Mouse (Mus musculus): ENCODE data around the gene Acly.

The Acly gene

GRCm38 (mm10) chr11:100527458-100528374, at the start of gene Acly:
Gene Acly, minus strand, starts transcription at chr11:100528000.
- in situ Hi-C loops (cut with MboI, MseI), result no loop called here

- in situ Hi-C loops (cut with MboI, MseI), result loop anchor here in 1 of 2 experiments (10.0 kb wide), 1 partner anchor 49 kb away; the partner anchor contains the start of gene Dnajc7
Observed at GRCm38 (mm10) chr11:100576256-100576655, 48.5 kb upstream of the Acly start.

GRCm38 (mm10) chr11:100575484-100575855, 47.7 kb upstream of the Acly start:
- in situ Hi-C loops (cut with MboI, MseI), result loop anchor here in 1 of 2 experiments (10.0 kb wide), 1 partner anchor 49 kb away; the partner anchor contains the start of gene Dnajc7

- in situ Hi-C loops (cut with MboI, MseI), result loop anchor here in 1 of 2 experiments (10.0 kb wide), 1 partner anchor 50 kb away; the partner anchor contains the start of gene Dnajc7
Observed at GRCm38 (mm10) chr11:100574708-100575483, 47.1 kb upstream of the Acly start, which contains the start of gene Cnp. Gene Cnp, plus strand, starts transcription at chr11:100574904.

- in situ Hi-C loops (cut with MboI, MseI), result loop anchor here in 1 of 2 experiments (10.0 kb wide), 1 partner anchor 51 kb away; the partner anchor contains the start of gene Dnajc7
Observed at GRCm38 (mm10) chr11:100574188-100574587, 46.4 kb upstream of the Acly start.

- in situ Hi-C loops (cut with MboI, MseI), result loop anchor here in 1 of 2 experiments (10.0 kb wide), 1 partner anchor 54 kb away; the partner anchor contains the start of gene Dnajc7
Observed at GRCm38 (mm10) chr11:100571202-100571567, 43.4 kb upstream of the Acly start.

- in situ Hi-C loops (cut with MboI, MseI), result loop anchor here in 1 of 2 experiments (10.0 kb wide), 1 partner anchor 54 kb away; the partner anchor contains the start of gene Dnajc7
Observed at GRCm38 (mm10) chr11:100570430-100571201, 42.8 kb upstream of the Acly start.

GRCm38 (mm10) chr11:100569789-100570188, 42.0 kb upstream of the Acly start:
- in situ Hi-C loops (cut with MboI, MseI), result loop anchor here (5.0 to 10.0 kb wide), 3 partner anchors 55 to 138 kb away; partner anchors contain the start of gene Dnajc7 (in 1 of the 2)

GRCm38 (mm10) chr11:100568692-100569091, 40.9 kb upstream of the Acly start:
- in situ Hi-C loops (cut with MboI, MseI), result loop anchor here (5.0 kb wide), 2 partner anchors 129 to 139 kb away; no protein-coding TSS in a partner anchor

GRCm38 (mm10) chr11:100567815-100568245, 40.0 kb upstream of the Acly start:
- in situ Hi-C loops (cut with MboI, MseI), result loop anchor here (5.0 kb wide), 2 partner anchors 129 to 139 kb away; no protein-coding TSS in a partner anchor

GRCm38 (mm10) chr11:100567229-100567628, 39.4 kb upstream of the Acly start:
- in situ Hi-C loops (cut with MboI, MseI), result loop anchor here (5.0 kb wide), 2 partner anchors 130 to 140 kb away; no protein-coding TSS in a partner anchor

- in situ Hi-C loops (cut with MboI, MseI), result loop anchor here (5.0 kb wide), 2 partner anchors 133 to 143 kb away; no protein-coding TSS in a partner anchor
Observed at GRCm38 (mm10) chr11:100564703-100565102, 36.9 kb upstream of the Acly start.

GRCm38 (mm10) chr11:100564297-100564696, 36.5 kb upstream of the Acly start:
- in situ Hi-C loops (cut with MboI, MseI), result no loop called here

GRCm38 (mm10) chr11:100561748-100562147, 33.9 kb upstream of the Acly start:
- in situ Hi-C loops (cut with MboI, MseI), result no loop called here

GRCm38 (mm10) chr11:100559476-100559875, 31.7 kb upstream of the Acly start:
- in situ Hi-C loops (cut with MboI, MseI), result loop anchor here in 1 of 2 experiments (5.0 kb wide), 1 partner anchor 62 kb away; no protein-coding TSS in a partner anchor

GRCm38 (mm10) chr11:100557563-100557962, 29.8 kb upstream of the Acly start:
- in situ Hi-C loops (cut with MboI, MseI), result loop anchor here in 1 of 2 experiments (5.0 kb wide), 1 partner anchor 60 kb away; no protein-coding TSS in a partner anchor

- in situ Hi-C loops (cut with MboI, MseI), result loop anchor here in 1 of 2 experiments (5.0 kb wide), 1 partner anchor 58 kb away; no protein-coding TSS in a partner anchor
Observed at GRCm38 (mm10) chr11:100555583-100555982, 27.8 kb upstream of the Acly start.

GRCm38 (mm10) chr11:100552842-100553241, 25.0 kb upstream of the Acly start:
- in situ Hi-C loops (cut with MboI, MseI), result no loop called here

- in situ Hi-C loops (cut with MboI, MseI), result no loop called here
Observed at GRCm38 (mm10) chr11:100550101-100550500, 22.3 kb upstream of the Acly start.

GRCm38 (mm10) chr11:100549466-100549865, 21.7 kb upstream of the Acly start:
- in situ Hi-C loops (cut with MboI, MseI), result no loop called here
